Mouse (Mus musculus) bone marrow, adult 2 months (tissue): ENCODE data around the gene Nipal3.

Experiments used
- CTCF ChIP-seq: fragments of 200-500 bp; IDR thresholded peaks from 2 replicates; pipeline ENCODE4 v1.5.1; 2011; ENCODE audit warnings: low read length, control low read depth; ENCODE audit not compliant: control insufficient read depth, insufficient read depth
- POLR2A ChIP-seq: fragments of 200-500 bp; IDR thresholded peaks from 2 replicates; pipeline ENCODE4 v1.6.1; 2011; ENCODE audit warnings: low read depth, mild to moderate bottlenecking, control low read depth, low read length, borderline replicate concordance; ENCODE audit not compliant: control insufficient read depth

- TF ChIP-seq POLR2A, result no peak
- no peak for TF ChIP-seq CTCF
Observed at GRCm38 (mm10) chr4:135531236-135531635, 36.4 kb upstream of the Nipal3 start.
